Mouse (Mus musculus) liver, embryonic 11.5 days (tissue): Measurements from ENCODE around the gene Arl16. TPM values are rescaled to one million over a fixed set of nuclear protein-coding genes. Genes with fewer than 3 reads are reported as not detected.
"Not testable (repeated sequence)": the region's sequence is repeated elsewhere in the genome, so short reads cannot be mapped to it uniquely, and the experiment has no call there.

ENCODE experiments used
- ATAC-seq: fragments of 200-750 bp; cut with Nextera tagmentation; replicated peaks from 2 replicates; pipeline ENCODE4 v1.8.0; 2017; ENCODE audit warnings: moderate number of reproducible peaks, mild to moderate bottlenecking, moderate TSS enrichment, moderate library complexity; ENCODE audit not compliant: low FRiP score
- DNase-seq: peaks from one replicate; pipeline ENCODE4 v3.0.0-alpha.2; 2017; ENCODE audit warnings: low spot score
- H3K27ac ChIP-seq: fragments of 300-500 bp; sonication (generic); 2 replicates; pipeline ENCODE4 v1.5.1; 2014; ENCODE audit warnings: mild to moderate bottlenecking, low read depth, low read length, control low read depth
- H3K27me3 ChIP-seq: fragments of 300-500 bp; sonication (generic); replicated peaks from 2 replicates; pipeline ENCODE4 v1.6.1; 2014; ENCODE audit warnings: low read length, mixed read lengths; ENCODE audit not compliant: control insufficient read depth, insufficient read depth
- H3K36me3 ChIP-seq: fragments of 300-500 bp; sonication (generic); 2 replicates; pipeline ENCODE4 v1.6.1; 2014; ENCODE audit warnings: mild to moderate bottlenecking, low read length, moderate library complexity, mixed read lengths; ENCODE audit not compliant: control insufficient read depth, insufficient read depth
- H3K4me1 ChIP-seq: fragments of 300-500 bp; sonication (generic); replicated peaks from 2 replicates; pipeline ENCODE4 v1.6.1; 2014; ENCODE audit warnings: low read length, mixed read lengths; ENCODE audit not compliant: control insufficient read depth, insufficient read depth
- H3K4me2 ChIP-seq: fragments of 300-500 bp; sonication (generic); 2 replicates; pipeline ENCODE4 v1.6.1; 2014; ENCODE audit warnings: mild to moderate bottlenecking, control low read depth, moderate library complexity
- H3K4me3 ChIP-seq: fragments of 300-500 bp; sonication (generic); 2 replicates; pipeline ENCODE4 v1.5.1; 2014; ENCODE audit warnings: low read depth, low read length, control low read depth
- H3K9ac ChIP-seq: fragments of 300-500 bp; sonication (generic); 2 replicates; pipeline ENCODE4 v1.6.1; 2014; ENCODE audit warnings: low read depth, low read length, control low read depth
- H3K9me3 ChIP-seq: fragments of 300-500 bp; sonication (generic); 2 replicates; pipeline ENCODE4 v1.6.1; 2016; ENCODE audit warnings: low read length, inconsistent platforms, mixed read lengths; ENCODE audit not compliant: control insufficient read depth
- WGBS: fragments of 180-500 bp; shearing (Covaris S2); extraction: QIAGEN DNeasy Blood & Tissue Kit; methylation state at CpG from one replicate; pipeline ENCODE4 v1.1.7; 2014; 5-methylcytosine and 5-hydroxymethylcytosine counted together
- polyA plus RNA-seq: library from polyadenylated mRNA; unstranded; fragments of >200 nt; fragmentation: Nextera tagmentation; extraction: Ambion mirVana; gene quantifications from 2 replicates; pipeline ENCODE4 v1.2.1, GENCODE M21; 2014

Arl16 gene
- polyA plus RNA-seq = 39.1 and 40.2 TPM in 2 replicates

GRCm38 (mm10) chr11:120467051-120467735, at the start of gene Arl16:
Gene Arl16, minus strand, starts transcription at chr11:120467607.
- peaks cover 17% of the 10 kb centered on the region for H3K4me1 ChIP-seq
- peak within 1 kb of the TSS; percentile 53 for H3K27ac ChIP-seq
- no peaks in the 10 kb centered on the region for H3K9me3 ChIP-seq
- no peaks in the 10 kb centered on the region for H3K27me3 ChIP-seq
- DNase-seq = peak; percentile 97
- peak; percentile 100 for ATAC-seq
- peaks cover 37% of the 10 kb centered on the region for H3K36me3 ChIP-seq
- WGBS = under 1% methylated on average over 54 of the region's 54 CpGs
- H3K4me3 ChIP-seq = peak within 1 kb of the TSS; percentile 97
- peak within 1 kb of the TSS; percentile 82 for H3K4me2 ChIP-seq
- peak within 1 kb of the TSS; percentile 85 for H3K9ac ChIP-seq

- Histone ChIP-seq H3K9me3 (no peaks in the 10 kb centered on the region), H3K27me3 (no peaks in the 10 kb centered on the region), H3K4me2 (no peak overlapping the region), H3K27ac (no peak overlapping the region), H3K36me3 (no peaks in the 10 kb centered on the region), H3K4me1 (peaks cover 16% of the 10 kb centered on the region), H3K9ac (no peak overlapping the region), H3K4me3 (no peak overlapping the region)
- ATAC-seq (no peak), DNase-seq (no peak)
- WGBS = 77% methylated on average over 4 of the region's 4 CpGs
Observed at GRCm38 (mm10) chr11:120517147-120517546, 49.7 kb upstream of the Arl16 start.

GRCm38 (mm10) chr11:120515611-120516010, 48.2 kb upstream of the Arl16 start:
- WGBS = 18% methylated on average over 17 of the region's 17 CpGs
- peak; percentile 80 for DNase-seq
- Histone ChIP-seq H3K4me3 (no peak overlapping the region), H3K4me2 (no peak overlapping the region), H3K27ac (no peak overlapping the region), H3K27me3 (no peaks in the 10 kb centered on the region), H3K4me1 (peaks cover 15% of the 10 kb centered on the region), H3K36me3 (no peaks in the 10 kb centered on the region), H3K9ac (no peak overlapping the region), H3K9me3 (no peaks in the 10 kb centered on the region)
- ATAC-seq = peak; percentile 53

- DNase-seq, H3K36me3 ChIP-seq, H3K27me3 ChIP-seq, H3K27ac ChIP-seq, H3K4me2 ChIP-seq, ATAC-seq, H3K9ac ChIP-seq, H3K9me3 ChIP-seq, H3K4me3 ChIP-seq: not testable (repeated sequence)
- 91% methylated on average over 2 of the region's 2 CpGs for WGBS
- H3K4me1 ChIP-seq = peaks cover 23% of the 10 kb centered on the region
Observed at GRCm38 (mm10) chr11:120514262-120514661, 46.9 kb upstream of the Arl16 start.

- ATAC-seq (no peak), DNase-seq (no peak)
- H3K9me3 ChIP-seq = no peaks in the 10 kb centered on the region
- no peak overlapping the region for H3K4me2 ChIP-seq
- no peak overlapping the region for H3K4me3 ChIP-seq
- 60% methylated on average over 6 of the region's 6 CpGs for WGBS
- H3K4me1 ChIP-seq = peaks cover 13% of the 10 kb centered on the region
- no peaks in the 10 kb centered on the region for H3K36me3 ChIP-seq
- no peak overlapping the region for H3K9ac ChIP-seq
- no peak overlapping the region for H3K27ac ChIP-seq
- H3K27me3 ChIP-seq = no peaks in the 10 kb centered on the region
Observed at GRCm38 (mm10) chr11:120512790-120513453, 45.5 kb upstream of the Arl16 start.

- 5% methylated on average over 16 of the region's 16 CpGs for whole genome bisulfite sequencing
- peak; percentile 53 for DNase-seq
- Histone ChIP-seq H3K4me1 (peaks cover 20% of the 10 kb centered on the region), H3K9ac (peak overlapping the region; percentile 74), H3K4me2 (peak overlapping the region; percentile 72), H3K27me3 (no peaks in the 10 kb centered on the region), H3K27ac (peak overlapping the region; percentile 89), H3K9me3 (no peaks in the 10 kb centered on the region), H3K4me3 (peak overlapping the region; percentile 39), H3K36me3 (no peaks in the 10 kb centered on the region)
- peak; percentile 82 for ATAC-seq
Observed at GRCm38 (mm10) chr11:120510375-120511030, 43.1 kb upstream of the Arl16 start.

GRCm38 (mm10) chr11:120509940-120510339, 42.5 kb upstream of the Arl16 start:
- Histone ChIP-seq H3K9ac (peak overlapping the region; percentile 74), H3K4me1 (peaks cover 20% of the 10 kb centered on the region), H3K4me3 (peak overlapping the region; percentile 39; the same call in 1 of the 2 replicates), H3K36me3 (no peaks in the 10 kb centered on the region), H3K4me2 (peak overlapping the region; percentile 72), H3K27me3 (no peaks in the 10 kb centered on the region), H3K9me3 (no peaks in the 10 kb centered on the region), H3K27ac (peak overlapping the region; percentile 89)
- 31% methylated on average over 4 of the region's 4 CpGs for WGBS
- ATAC-seq (0 out of 2 replicates have a peak, but pooled peaks have one; percentile 30), DNase-seq (peak; percentile 39)

- H3K9me3 ChIP-seq = no peaks in the 10 kb centered on the region
- H3K4me2 ChIP-seq = no peak overlapping the region
- no peaks in the 10 kb centered on the region for H3K36me3 ChIP-seq
- H3K4me3 ChIP-seq = no peak overlapping the region
- DNase-seq (no peak), ATAC-seq (no peak)
- no peaks in the 10 kb centered on the region for H3K27me3 ChIP-seq
- no peak overlapping the region for H3K9ac ChIP-seq
- no peak overlapping the region for H3K27ac ChIP-seq
- WGBS = 85% methylated on average over 9 of the region's 9 CpGs
- H3K4me1 ChIP-seq = peaks cover 20% of the 10 kb centered on the region
Observed at GRCm38 (mm10) chr11:120508290-120508870, 41.0 kb upstream of the Arl16 start.
